ENCODE assay signal across 5 mouse cellular contexts in the genomic region with DNA sequence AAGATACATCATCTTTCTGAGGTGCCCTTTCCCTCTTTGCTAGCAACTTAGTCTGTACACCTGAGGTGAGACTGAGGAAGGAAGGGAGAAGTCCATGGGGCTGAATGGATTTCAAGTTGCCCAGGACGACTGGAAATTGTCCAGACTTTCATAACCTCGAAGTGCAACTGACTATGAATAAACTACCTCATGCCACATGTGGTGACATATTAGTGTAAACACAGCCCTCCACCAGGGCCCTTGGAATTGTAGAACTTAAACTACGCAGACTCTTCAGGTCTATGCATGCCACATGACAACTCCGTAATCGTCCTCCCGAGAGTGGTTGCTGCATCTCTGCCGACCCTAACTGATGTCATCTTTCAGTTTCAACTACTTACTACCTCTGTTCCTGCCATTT.
"Had no signal": no experiment of that assay in that cellular context is flagged by ENCODE, and none has a peak within 500 bp of the region (broad histone marks: within the 10 kb centered on the region; RNA-seq: fewer than 3 reads in every experiment).

No protein-coding gene starts in this region.

- DNase-seq: liver; right cerebral cortex, postnatal 14 days; thymus, adult 2 months; thymus, postnatal 25 days; thymus, postnatal 4 days had no signal
